Mouse (Mus musculus) intestine, postnatal 0 days (tissue): ENCODE measurements around the gene Wdr27. TPM values are rescaled to one million over a fixed set of nuclear protein-coding genes. Genes with fewer than 3 reads are reported as not detected.
A peak's percentile ranks its signal among the peaks of the same experiment; 100 is the strongest.

ENCODE experiments used
- ATAC-seq: fragments of 200-750 bp; cut with Nextera tagmentation; 2 replicates; pipeline ENCODE4 v1.8.0; 2017; ENCODE audit warnings: mild to moderate bottlenecking, moderate TSS enrichment, moderate library complexity
- H3K27ac ChIP-seq: fragments of 300-500 bp; sonication (generic); 2 replicates; pipeline ENCODE4 v1.5.1; 2014; ENCODE audit warnings: mild to moderate bottlenecking, low read depth, low read length, moderate library complexity
- H3K27me3 ChIP-seq: fragments of 300-500 bp; sonication (generic); replicated peaks from 2 replicates; pipeline ENCODE4 v1.6.1; 2014; ENCODE audit warnings: low read length, mixed read lengths; ENCODE audit not compliant: control insufficient read depth, insufficient read depth
- H3K36me3 ChIP-seq: fragments of 300-500 bp; sonication (generic); 2 replicates; pipeline ENCODE4 v1.6.1; 2014; ENCODE audit warnings: mild to moderate bottlenecking, moderate library complexity; ENCODE audit not compliant: control insufficient read depth, insufficient read depth
- H3K4me1 ChIP-seq: fragments of 300-500 bp; sonication (generic); replicated peaks from 2 replicates; pipeline ENCODE4 v1.6.1; 2014; ENCODE audit warnings: antibody characterized with exemption, low read length, mixed read lengths; ENCODE audit not compliant: control insufficient read depth, insufficient read depth
- H3K4me2 ChIP-seq: fragments of 300-500 bp; sonication (generic); replicated peaks from 2 replicates; pipeline ENCODE4 v1.6.1; 2014; ENCODE audit warnings: low read depth, mild to moderate bottlenecking, moderate library complexity
- H3K4me3 ChIP-seq: fragments of 300-500 bp; sonication (generic); 2 replicates; pipeline ENCODE4 v1.5.1; 2014; ENCODE audit warnings: low read depth, low read length
- H3K9ac ChIP-seq: fragments of 300-500 bp; sonication (generic); 2 replicates; pipeline ENCODE4 v1.6.1; 2014; ENCODE audit warnings: mild to moderate bottlenecking, low read depth, low read length
- H3K9me3 ChIP-seq: fragments of 300-500 bp; sonication (generic); 2 replicates; pipeline ENCODE4 v1.6.1; 2016; ENCODE audit warnings: mixed run types; ENCODE audit not compliant: control insufficient read depth
- CTCF ChIP-seq: sonication (generic); IDR thresholded peaks from 2 replicates; pipeline ENCODE4 v1.5.1; 2016; ENCODE audit warnings: low read depth, mild to moderate bottlenecking, control low read depth, antibody characterized with exemption, moderate library complexity
- WGBS: fragments of 180-500 bp; shearing (Covaris S2); extraction: QIAGEN DNeasy Blood & Tissue Kit; methylation state at CpG from one replicate; pipeline ENCODE4 v1.1.7; 2014; 5-methylcytosine and 5-hydroxymethylcytosine counted together
- polyA plus RNA-seq: library from polyadenylated mRNA; unstranded; fragments of >200 nt; fragmentation: Nextera tagmentation; extraction: Ambion mirVana; gene quantifications from 2 replicates; pipeline ENCODE4 v1.2.1, GENCODE M21; 2015

Wdr27 gene
- polyA plus RNA-seq, 1 experiment from 2014 or later: 6.0 TPM

GRCm38 (mm10) chr17:14910771-14911170, 32.2 kb downstream of the Wdr27 start:
- Histone ChIP-seq H3K4me3 (no peak overlapping the region), H3K9me3 (no peaks in the 10 kb centered on the region), H3K27me3 (no peaks in the 10 kb centered on the region), H3K4me1 (no peaks in the 10 kb centered on the region), H3K36me3 (no peaks in the 10 kb centered on the region), H3K4me2 (no peak overlapping the region), H3K27ac (no peak overlapping the region), H3K9ac (no peak overlapping the region)
- TF ChIP-seq CTCF: no peak
- 92% methylated on average over 5 of the region's 5 CpGs for WGBS
- no peak for ATAC-seq

DNA sequence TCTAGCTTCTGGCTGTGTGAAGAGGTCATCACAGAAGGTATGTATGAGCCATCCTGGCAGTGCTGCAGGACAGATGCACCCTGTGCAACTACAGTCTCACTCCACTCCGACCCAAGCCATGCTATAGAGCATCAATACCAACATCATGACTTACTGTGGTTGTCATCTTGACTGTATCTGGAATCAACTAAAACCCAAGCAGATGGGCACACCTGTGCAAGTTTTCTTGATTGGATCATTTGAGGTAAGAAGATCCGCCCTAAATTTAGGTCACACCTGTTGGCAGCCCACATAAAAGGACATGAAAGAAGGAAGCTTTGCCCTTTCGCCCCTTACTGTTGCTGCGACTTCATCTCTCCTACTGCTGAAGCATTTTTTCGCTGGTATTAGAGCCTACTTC, 33.6 kb downstream of the Wdr27 start:
- H3K27me3 ChIP-seq: no peaks in the 10 kb centered on the region
- no peak overlapping the region for H3K4me2 ChIP-seq
- no peaks in the 10 kb centered on the region for H3K36me3 ChIP-seq
- TF ChIP-seq CTCF: no peak
- H3K4me1 ChIP-seq: no peaks in the 10 kb centered on the region
- H3K27ac ChIP-seq: no peak overlapping the region
- no peak for ATAC-seq
- WGBS: 82% methylated on average over 5 of the region's 5 CpGs
- no peak overlapping the region for H3K9ac ChIP-seq
- H3K9me3 ChIP-seq: no peaks in the 10 kb centered on the region
- H3K4me3 ChIP-seq: no peak overlapping the region

DNA sequence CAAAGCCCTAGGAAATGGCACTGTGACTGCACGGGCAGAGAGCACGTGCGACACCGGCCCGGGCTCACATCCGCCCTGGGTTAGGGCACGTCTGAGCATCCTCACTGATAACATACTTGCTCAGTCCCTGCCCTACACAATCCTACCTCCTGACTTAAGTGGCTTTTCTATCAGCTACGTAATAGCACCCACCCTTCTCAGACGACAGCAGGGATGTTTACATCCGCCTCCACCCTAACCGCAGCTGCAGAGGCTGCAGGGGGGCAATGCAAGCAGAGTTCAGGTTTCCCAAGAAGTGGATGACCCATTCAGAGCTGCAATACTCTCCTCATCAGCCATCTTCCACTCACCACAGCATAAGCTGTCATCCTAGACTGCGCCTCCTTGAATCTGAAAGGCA, 35.8 kb downstream of the Wdr27 start:
- Histone ChIP-seq H3K27me3 (no peaks in the 10 kb centered on the region), H3K4me2 (no peak overlapping the region), H3K36me3 (no peaks in the 10 kb centered on the region), H3K4me3 (no peak overlapping the region), H3K9me3 (no peaks in the 10 kb centered on the region), H3K27ac (no peak overlapping the region), H3K9ac (no peak overlapping the region), H3K4me1 (no peaks in the 10 kb centered on the region)
- TF ChIP-seq CTCF: no peak
- no peak for ATAC-seq
- 58% methylated on average over 12 of the region's 12 CpGs for whole genome bisulfite sequencing

DNA sequence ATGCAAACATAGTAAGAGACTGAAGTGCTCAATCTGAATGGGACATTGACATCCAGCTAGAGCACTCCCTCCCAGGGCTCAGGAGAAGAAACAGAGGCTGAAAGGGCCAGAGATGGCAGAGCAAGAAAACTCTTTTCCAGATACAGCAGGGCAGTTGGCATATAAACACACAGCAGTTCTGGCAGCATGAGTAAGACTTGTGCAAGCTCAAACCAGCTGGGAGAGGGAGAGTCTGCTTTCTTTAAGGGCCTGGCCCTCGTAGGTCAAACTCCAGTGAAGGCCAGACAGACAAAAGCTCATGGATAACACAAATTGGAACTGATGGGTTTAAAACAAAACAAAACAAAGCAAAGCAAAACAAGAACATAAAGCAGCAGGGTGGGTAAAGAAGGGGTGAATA, 36.3 kb downstream of the Wdr27 start:
- H3K27me3 ChIP-seq: no peaks in the 10 kb centered on the region
- TF ChIP-seq CTCF: no peak
- no peak overlapping the region for H3K4me2 ChIP-seq
- H3K36me3 ChIP-seq: no peaks in the 10 kb centered on the region
- H3K4me3 ChIP-seq: no peak overlapping the region
- 43% methylated on average over 1 of the region's 1 CpGs for WGBS
- no peaks in the 10 kb centered on the region for H3K9me3 ChIP-seq
- ATAC-seq: no peak
- no peak overlapping the region for H3K27ac ChIP-seq
- no peak overlapping the region for H3K9ac ChIP-seq
- no peaks in the 10 kb centered on the region for H3K4me1 ChIP-seq

DNA sequence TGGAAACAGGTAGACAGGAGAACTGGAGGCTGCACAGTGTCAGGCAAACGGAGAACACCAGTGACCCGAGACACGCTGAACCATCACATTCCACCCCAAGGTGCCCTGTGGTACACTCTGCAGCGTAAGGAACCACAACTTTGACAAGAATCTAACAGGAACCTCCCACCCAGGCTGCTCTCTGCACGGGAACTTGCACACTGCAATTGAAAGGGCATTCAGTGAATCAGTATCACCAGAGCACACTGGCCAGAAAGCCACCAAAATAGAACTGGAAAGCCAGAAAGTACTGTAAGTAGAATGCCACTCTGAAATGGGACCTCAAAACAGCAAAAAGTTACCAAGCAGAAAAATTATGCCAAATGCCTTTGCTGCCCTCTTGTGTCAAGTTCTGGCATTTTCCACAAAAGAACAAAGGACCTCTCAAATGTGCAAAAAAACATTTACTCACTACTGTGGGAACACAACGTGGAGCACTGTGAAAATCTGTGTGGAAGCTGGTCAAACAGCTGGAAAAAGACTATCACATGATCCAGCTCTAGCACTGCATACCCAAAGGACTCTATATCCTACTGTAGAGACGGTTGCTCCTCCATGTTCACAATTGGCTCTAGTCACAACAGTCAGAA, 38.2 kb downstream of the Wdr27 start:
- Histone ChIP-seq H3K36me3 (no peaks in the 10 kb centered on the region), H3K27ac (no peak overlapping the region), H3K27me3 (no peaks in the 10 kb centered on the region), H3K9ac (no peak overlapping the region), H3K4me1 (no peaks in the 10 kb centered on the region), H3K4me3 (no peak overlapping the region), H3K4me2 (no peak overlapping the region), H3K9me3 (no peaks in the 10 kb centered on the region)
- 49% methylated on average over 7 of the region's 7 CpGs for WGBS
- peak; percentile 98 for TF ChIP-seq CTCF
- ATAC-seq: no peak

GRCm38 (mm10) chr17:14904206-14904605, 38.8 kb downstream of the Wdr27 start:
- no peak overlapping the region for H3K4me2 ChIP-seq
- H3K27me3 ChIP-seq: no peaks in the 10 kb centered on the region
- WGBS: 81% methylated on average over 6 of the region's 6 CpGs
- H3K27ac ChIP-seq: no peak overlapping the region
- no peak overlapping the region for H3K9ac ChIP-seq
- no peak overlapping the region for H3K4me3 ChIP-seq
- H3K36me3 ChIP-seq: no peaks in the 10 kb centered on the region
- no peak for ATAC-seq
- H3K9me3 ChIP-seq: no peaks in the 10 kb centered on the region
- no peak for TF ChIP-seq CTCF
- H3K4me1 ChIP-seq: no peaks in the 10 kb centered on the region

DNA sequence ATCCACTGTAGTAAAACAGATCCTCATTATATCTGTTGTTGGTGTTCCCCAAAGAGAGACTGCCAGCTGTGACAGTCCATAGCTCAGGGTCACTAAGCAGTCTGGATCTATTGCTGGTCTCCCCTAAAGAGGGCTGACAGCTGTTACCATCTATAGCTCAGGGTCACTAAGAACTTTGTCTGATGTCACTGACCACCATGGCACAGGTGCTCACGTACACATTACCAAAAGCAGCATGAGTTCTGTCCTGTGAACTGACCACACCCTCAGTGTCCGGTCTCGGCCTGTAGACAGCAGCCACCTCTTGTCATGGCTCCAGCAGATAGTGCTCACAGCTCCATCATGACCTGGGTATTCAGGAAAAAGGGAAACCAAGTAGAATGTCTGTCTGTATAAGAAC, 39.7 kb downstream of the Wdr27 start:
- Histone ChIP-seq H3K4me3 (no peak overlapping the region), H3K27ac (no peak overlapping the region), H3K9me3 (no peaks in the 10 kb centered on the region), H3K27me3 (no peaks in the 10 kb centered on the region), H3K4me1 (no peaks in the 10 kb centered on the region), H3K36me3 (no peaks in the 10 kb centered on the region), H3K4me2 (no peak overlapping the region), H3K9ac (no peak overlapping the region)
- no peak for ATAC-seq
- 80% methylated on average over 3 of the region's 3 CpGs for WGBS
- no peak for TF ChIP-seq CTCF
